Mouse (Mus musculus) heart, adult 2 months (tissue): ENCODE measurements around the gene Best1. TPM values are rescaled to one million over a fixed set of nuclear protein-coding genes. Genes with fewer than 3 reads are reported as not detected.
A peak's percentile ranks its signal among the peaks of the same experiment; 100 is the strongest.

Source experiments
- DNase-seq, 2 experiments: peaks; one replicate each; pipeline ENCODE4 v3.0.0; 2021
- H3K27ac ChIP-seq: fragments of 200-600 bp; 2 replicates; pipeline ENCODE4 v1.8.1; 2022
- H3K27me3 ChIP-seq: fragments of 200-500 bp; 2 replicates; pipeline ENCODE4 v1.6.1; 2012; ENCODE audit warnings: mild to moderate bottlenecking, low read length, inconsistent platforms, mixed read lengths; ENCODE audit not compliant: control insufficient read depth, insufficient read depth
- H3K36me3 ChIP-seq: fragments of 200-500 bp; 2 replicates; pipeline ENCODE4 v1.6.1; 2012; ENCODE audit warnings: low read length, inconsistent platforms; ENCODE audit not compliant: control insufficient read depth, insufficient read depth
- H3K4me1 ChIP-seq: fragments of 200-500 bp; 2 replicates; pipeline ENCODE4 v1.6.1; 2011; ENCODE audit warnings: low read length; ENCODE audit not compliant: control insufficient read depth, insufficient read depth
- H3K4me3 ChIP-seq: fragments of 200-600 bp; 2 replicates; pipeline ENCODE4 v1.8.1; 2022
- H3K79me2 ChIP-seq: fragments of 200-500 bp; replicated peaks from 2 replicates; pipeline ENCODE4 v1.6.1; 2012; ENCODE audit warnings: mild to moderate bottlenecking, inconsistent platforms, low read length, moderate library complexity, mixed read lengths; ENCODE audit not compliant: control insufficient read depth, insufficient read depth
- H3K9ac ChIP-seq: fragments of 200-500 bp; 2 replicates; pipeline ENCODE4 v1.6.1; 2012; ENCODE audit warnings: low read depth, mild to moderate bottlenecking, control low read depth, inconsistent platforms, low read length, mixed read lengths
- CTCF ChIP-seq: fragments of 200-600 bp; IDR thresholded peaks from 2 replicates; pipeline ENCODE4 v1.8.1; 2022; ENCODE audit warnings: antibody characterized with exemption, mild to moderate bottlenecking, moderate library complexity
- EP300 ChIP-seq: fragments of 200-500 bp; IDR thresholded peaks from 2 replicates; pipeline ENCODE4 v1.6.1; 2011; ENCODE audit warnings: low read depth, low read length, control low read depth; ENCODE audit not compliant: insufficient read depth
- POLR2A ChIP-seq: fragments of 200-500 bp; IDR thresholded peaks from 2 replicates; pipeline ENCODE4 v1.6.1; 2011; ENCODE audit warnings: mild to moderate bottlenecking, low read depth, low read length, control low read depth; ENCODE audit not compliant: insufficient read depth
- WGBS: fragments of 180-500 bp; shearing (Covaris S2); methylation state at CpG from one replicate; pipeline ENCODE4 v1.1.7; 2018; 5-methylcytosine and 5-hydroxymethylcytosine counted together
- intact Hi-C: fragments of 180-260 bp; cut with DNase I; formaldehyde crosslinking; loops from one replicate; pipeline ENCODE4 v1.15.1; 2025
- polyA plus RNA-seq: library from polyadenylated mRNA; depleted of rRNA; stranded (reverse); fragments of >200 nt; gene quantifications from 2 replicates; pipeline ENCODE4 v1.2.3, GENCODE M21; 2012
- total RNA-seq, 2 experiments: library from RNA; stranded (reverse); gene quantifications; 2 replicates each; pipeline ENCODE4 v1.2.3; 2021

Best1 gene
- total and polyA plus RNA-seq, 3 experiments = 0.10 to 0.45 (median 0.11) TPM

GRCm38 (mm10) chr19:9946986-9947385 is 54.4 kb downstream of the Best1 start:
- peak in 1 of 2 experiments; percentile 60 for DNase-seq
- H3K27ac ChIP-seq = no peak overlapping the region; the same call in none of the 2 replicates
- intact Hi-C loops = no loop called here

GRCm38 (mm10) chr19:9945800-9946564 is 55.5 kb downstream of the Best1 start:
- Histone ChIP-seq H3K27ac (no peak overlapping the region; the same call in 1 of the 2 replicates), H3K36me3 (no peaks in the 10 kb centered on the region), H3K27me3 (no peaks in the 10 kb centered on the region), H3K9ac (no peak overlapping the region), H3K79me2 (no peaks in the 10 kb centered on the region), H3K4me3 (no peak overlapping the region), H3K4me1 (peaks cover 14% of the 10 kb centered on the region)
- peak in 1 of 2 experiments; percentile 56 for DNase-seq
- intact Hi-C loops = no loop called here
- TF ChIP-seq EP300 (no peak), CTCF (no peak), POLR2A (0 out of 2 replicates have a peak, but pooled peaks have one; percentile 20)
- 72% methylated on average over 8 of the region's 8 CpGs for WGBS

More at GRCm38 (mm10) chr19:9946986-9947385, 54.4 kb downstream of the Best1 start:
- no peak overlapping the region for H3K4me3 ChIP-seq
- H3K79me2 ChIP-seq = no peaks in the 10 kb centered on the region
- H3K4me1 ChIP-seq = peaks cover 14% of the 10 kb centered on the region
- WGBS = 16% methylated on average over 3 of the region's 3 CpGs
- H3K27me3 ChIP-seq = no peaks in the 10 kb centered on the region
- H3K36me3 ChIP-seq = no peaks in the 10 kb centered on the region
- H3K9ac ChIP-seq = no peak overlapping the region
- peak; percentile 37; the same call in 1 of the 2 replicates for TF ChIP-seq EP300
- TF ChIP-seq CTCF = no peak
- no peak for TF ChIP-seq POLR2A

- no peaks in the 10 kb centered on the region for H3K79me2 ChIP-seq
- H3K27me3 ChIP-seq = no peaks in the 10 kb centered on the region
- no peaks in the 10 kb centered on the region for H3K36me3 ChIP-seq
- H3K4me3 ChIP-seq = no peak overlapping the region
- intact Hi-C loops = no loop called here
- DNase-seq = peak in 1 of 2 experiments; percentile 38
- TF ChIP-seq CTCF = no peak
- no peak for TF ChIP-seq POLR2A
- TF ChIP-seq EP300 = no peak
- WGBS = 39% methylated on average over 10 of the region's 10 CpGs
- H3K4me1 ChIP-seq = peaks cover 18% of the 10 kb centered on the region
- peak overlapping the region; percentile 12; the same call in 1 of the 2 replicates for H3K27ac ChIP-seq
- no peak overlapping the region for H3K9ac ChIP-seq
Observed at GRCm38 (mm10) chr19:9942539-9943533, 58.6 kb downstream of the Best1 start.

- Histone ChIP-seq H3K27ac (no peak overlapping the region; the same call in 1 of the 2 replicates), H3K4me3 (no peak overlapping the region), H3K9ac (no peak overlapping the region), H3K4me1 (peaks cover 14% of the 10 kb centered on the region), H3K27me3 (no peaks in the 10 kb centered on the region), H3K36me3 (no peaks in the 10 kb centered on the region), H3K79me2 (no peaks in the 10 kb centered on the region)
- TF ChIP-seq EP300 (no peak), POLR2A (no peak), CTCF (no peak)
- 70% methylated on average over 1 of the region's 1 CpGs for WGBS
- intact Hi-C loops = no loop called here
- DNase-seq = no peak
Observed at GRCm38 (mm10) chr19:9941809-9942208, 59.6 kb downstream of the Best1 start.

GRCm38 (mm10) chr19:9940903-9941302 is 60.5 kb downstream of the Best1 start:
- Histone ChIP-seq H3K27ac (no peak overlapping the region), H3K27me3 (no peaks in the 10 kb centered on the region), H3K4me1 (peaks cover 14% of the 10 kb centered on the region), H3K36me3 (no peaks in the 10 kb centered on the region), H3K79me2 (no peaks in the 10 kb centered on the region), H3K9ac (no peak overlapping the region), H3K4me3 (no peak overlapping the region)
- 50% methylated on average over 4 of the region's 4 CpGs for WGBS
- TF ChIP-seq EP300 = no peak
- no peak for TF ChIP-seq CTCF
- no peak for TF ChIP-seq POLR2A
- intact Hi-C loops = no loop called here
- DNase-seq = no peak
